Mouse (Mus musculus): ENCODE measurements around the gene Nab1. TPM values are rescaled to one million over a fixed set of nuclear protein-coding genes. Genes with fewer than 3 reads are reported as not detected.

The Nab1 gene
- polyA plus RNA-seq, 1 experiment = 8.8 TPM

- Histone ChIP-seq H3K79me2 (ENCODE audit: control insufficient read depth, insufficient read depth) (no peaks in the 10 kb centered on the region), H3K79me3 (ENCODE audit: low read depth) (no peaks in the 10 kb centered on the region), H3K36me3 (ENCODE audit: control insufficient read depth, insufficient read depth) (peaks cover 25% of the 10 kb centered on the region), H3ac (ENCODE audit: control insufficient read depth, insufficient read length, low read depth) (no peak overlapping the region), H3K27me3 (ENCODE audit: control insufficient read depth, insufficient read depth, insufficient read length) (no peaks in the 10 kb centered on the region), H3K4me3 (ENCODE audit: insufficient read depth, poor library complexity, severe bottlenecking) (no peak overlapping the region)
- TF ChIP-seq MYOD1 (IDR thresholded peaks at IDR 0.05; ENCODE audit: control insufficient read depth, insufficient read length, low read depth) (no peak), MYOG (IDR thresholded peaks at IDR 0.05; ENCODE audit: control insufficient read depth, extremely low read depth, insufficient read length) (no peak), CTCF (IDR thresholded peaks at IDR 0.05; ENCODE audit: control insufficient read depth, insufficient read depth, insufficient read length) (no peak), FOSL1 (IDR thresholded peaks at IDR 0.05; ENCODE audit: insufficient read depth, low read length, poor library complexity, severe bottlenecking) (no peak), CEBPB (IDR thresholded peaks at IDR 0.05; ENCODE audit: low read depth) (no peak), USF1 (IDR thresholded peaks at IDR 0.05; ENCODE audit: low read depth) (no peak), MAX (IDR thresholded peaks at IDR 0.05) (no peak)
These were observed 29.5 kb downstream of the Nab1 start for GRCm38 (mm10) chr1:52470811-52471489.

GRCm38 (mm10) chr1:52470326-52470725, 30.2 kb downstream of the Nab1 start:
- Histone ChIP-seq H3K27me3 (ENCODE audit: control insufficient read depth, insufficient read depth, insufficient read length) (no peaks in the 10 kb centered on the region), H3ac (ENCODE audit: control insufficient read depth, insufficient read length, low read depth) (no peak overlapping the region)
- peak; percentile 42 for TF ChIP-seq CEBPB (IDR thresholded peaks at IDR 0.05; ENCODE audit: low read depth)
- no peak for TF ChIP-seq USF1 (IDR thresholded peaks at IDR 0.05; ENCODE audit: low read depth)

DNA sequence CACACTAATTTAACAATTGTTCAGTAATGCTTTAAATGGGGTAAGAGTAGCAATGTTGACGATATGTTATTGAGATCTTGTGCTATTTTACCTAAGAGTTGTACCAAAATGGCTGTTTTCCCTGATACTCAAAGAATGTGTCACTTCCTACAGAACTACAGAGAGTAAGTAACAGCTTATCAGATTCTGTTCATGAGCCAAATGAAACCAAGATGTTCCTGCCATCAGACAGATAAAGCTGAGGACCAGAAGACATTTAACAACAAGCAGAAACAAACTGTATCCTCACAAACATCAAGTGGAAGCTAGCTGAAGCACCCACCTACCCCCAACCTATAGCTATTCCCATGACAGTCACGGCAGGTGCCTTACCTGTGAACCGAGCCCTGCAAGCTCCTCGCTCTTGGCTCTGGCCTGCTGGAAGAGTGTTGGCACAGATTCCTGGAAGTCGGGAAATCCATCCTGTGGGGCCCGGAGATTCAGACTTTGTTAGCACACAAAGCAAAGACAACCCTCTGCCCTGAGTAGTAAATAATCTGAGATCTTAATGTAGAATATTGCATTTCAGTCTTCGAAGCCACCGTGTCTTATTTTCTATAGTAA, 33.9 kb downstream of the Nab1 start:
- Histone ChIP-seq H3K36me3 (ENCODE audit: control insufficient read depth, insufficient read depth) (peaks cover 28% of the 10 kb centered on the region), H3K27me3 (ENCODE audit: control insufficient read depth, insufficient read depth, insufficient read length) (no peaks in the 10 kb centered on the region), H3K4me3 (ENCODE audit: insufficient read depth, poor library complexity, severe bottlenecking) (no peak overlapping the region), H3ac (ENCODE audit: control insufficient read depth, insufficient read length, low read depth) (no peak overlapping the region), H3K79me2 (ENCODE audit: control insufficient read depth, insufficient read depth) (no peaks in the 10 kb centered on the region), H3K79me3 (ENCODE audit: low read depth) (no peaks in the 10 kb centered on the region)
- TF ChIP-seq CTCF (IDR thresholded peaks at IDR 0.05; ENCODE audit: control insufficient read depth, insufficient read depth, insufficient read length) (no peak), CEBPB (IDR thresholded peaks at IDR 0.05; ENCODE audit: low read depth) (no peak), MYOD1 (IDR thresholded peaks at IDR 0.05; ENCODE audit: control insufficient read depth, insufficient read length, low read depth) (no peak), USF1 (IDR thresholded peaks at IDR 0.05; ENCODE audit: low read depth) (no peak), MAX (IDR thresholded peaks at IDR 0.05) (no peak), MYOG (IDR thresholded peaks at IDR 0.05; ENCODE audit: control insufficient read depth, extremely low read depth, insufficient read length) (no peak), FOSL1 (IDR thresholded peaks at IDR 0.05; ENCODE audit: insufficient read depth, low read length, poor library complexity, severe bottlenecking) (no peak)

More at GRCm38 (mm10) chr1:52470326-52470725, 30.2 kb downstream of the Nab1 start:
- Histone ChIP-seq H3K4me3 (ENCODE audit: insufficient read depth, poor library complexity, severe bottlenecking) (no peak overlapping the region), H3K79me3 (ENCODE audit: low read depth) (no peaks in the 10 kb centered on the region), H3K79me2 (ENCODE audit: control insufficient read depth, insufficient read depth) (no peaks in the 10 kb centered on the region), H3K36me3 (ENCODE audit: control insufficient read depth, insufficient read depth) (peaks cover 29% of the 10 kb centered on the region)

- TF ChIP-seq USF1 (IDR thresholded peaks at IDR 0.05; ENCODE audit: low read depth) = no peak
- TF ChIP-seq CEBPB (IDR thresholded peaks at IDR 0.05; ENCODE audit: low read depth) = no peak
- no peak for TF ChIP-seq CTCF (IDR thresholded peaks at IDR 0.05; ENCODE audit: control insufficient read depth, insufficient read depth, insufficient read length)
- TF ChIP-seq MYOG (IDR thresholded peaks at IDR 0.05; ENCODE audit: control insufficient read depth, extremely low read depth, insufficient read length) = no peak
- no peak for TF ChIP-seq MAX (IDR thresholded peaks at IDR 0.05)
- no peak for TF ChIP-seq FOSL1 (IDR thresholded peaks at IDR 0.05; ENCODE audit: insufficient read depth, low read length, poor library complexity, severe bottlenecking)
- TF ChIP-seq MYOD1 (IDR thresholded peaks at IDR 0.05; ENCODE audit: control insufficient read depth, insufficient read length, low read depth) = no peak
- Histone ChIP-seq H3K27me3 (ENCODE audit: control insufficient read depth, insufficient read depth, insufficient read length) (no peaks in the 10 kb centered on the region), H3K4me3 (ENCODE audit: insufficient read depth, poor library complexity, severe bottlenecking) (no peak overlapping the region), H3K79me3 (ENCODE audit: low read depth) (no peaks in the 10 kb centered on the region), H3K79me2 (ENCODE audit: control insufficient read depth, insufficient read depth) (no peaks in the 10 kb centered on the region), H3ac (ENCODE audit: control insufficient read depth, insufficient read length, low read depth) (no peak overlapping the region), H3K36me3 (ENCODE audit: control insufficient read depth, insufficient read depth) (peaks cover 35% of the 10 kb centered on the region)
These were observed 34.6 kb downstream of the Nab1 start for GRCm38 (mm10) chr1:52465830-52466229.

DNA sequence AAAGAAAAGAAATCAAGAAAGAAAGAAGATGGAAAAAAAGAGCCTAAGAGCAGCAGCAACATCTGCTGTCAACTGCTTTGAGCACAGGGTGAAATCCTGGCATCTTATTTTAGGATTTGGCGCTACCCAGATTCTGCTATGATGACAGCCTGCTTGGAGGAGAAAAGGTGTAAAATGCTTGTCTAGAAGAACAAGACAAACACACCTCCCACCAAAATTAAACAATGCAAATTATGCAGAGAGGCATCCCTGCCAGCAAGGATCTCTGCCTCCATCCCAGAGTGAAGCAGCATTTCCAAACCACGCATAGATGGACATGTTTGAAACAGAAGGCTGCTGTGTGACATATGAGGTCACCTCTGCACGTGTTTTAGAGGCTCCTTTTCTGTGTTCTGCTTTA, 35.2 kb downstream of the Nab1 start:
- no peaks in the 10 kb centered on the region for H3K79me2 ChIP-seq (ENCODE audit: control insufficient read depth, insufficient read depth)
- H3K4me3 ChIP-seq (ENCODE audit: insufficient read depth, poor library complexity, severe bottlenecking) = no peak overlapping the region
- no peak for TF ChIP-seq CTCF (IDR thresholded peaks at IDR 0.05; ENCODE audit: control insufficient read depth, insufficient read depth, insufficient read length)
- no peak for TF ChIP-seq MAX (IDR thresholded peaks at IDR 0.05)
- no peak for TF ChIP-seq MYOD1 (IDR thresholded peaks at IDR 0.05; ENCODE audit: control insufficient read depth, insufficient read length, low read depth)
- no peak for TF ChIP-seq CEBPB (IDR thresholded peaks at IDR 0.05; ENCODE audit: low read depth)
- TF ChIP-seq MYOG (IDR thresholded peaks at IDR 0.05; ENCODE audit: control insufficient read depth, extremely low read depth, insufficient read length) = no peak
- TF ChIP-seq FOSL1 (IDR thresholded peaks at IDR 0.05; ENCODE audit: insufficient read depth, low read length, poor library complexity, severe bottlenecking) = no peak
- TF ChIP-seq USF1 (IDR thresholded peaks at IDR 0.05; ENCODE audit: low read depth) = no peak
- no peaks in the 10 kb centered on the region for H3K79me3 ChIP-seq (ENCODE audit: low read depth)
- no peak overlapping the region for H3ac ChIP-seq (ENCODE audit: control insufficient read depth, insufficient read length, low read depth)
- peaks cover 40% of the 10 kb centered on the region for H3K36me3 ChIP-seq (ENCODE audit: control insufficient read depth, insufficient read depth)
- no peaks in the 10 kb centered on the region for H3K27me3 ChIP-seq (ENCODE audit: control insufficient read depth, insufficient read depth, insufficient read length)

All from C2C12 (cell line).